Mouse (Mus musculus) limb, embryonic 15.5 days (tissue): ENCODE data around the gene Bud31. TPM values are rescaled to one million over a fixed set of nuclear protein-coding genes. Genes with fewer than 3 reads are reported as not detected.

ENCODE experiments used
- ATAC-seq: fragments of 200-750 bp; cut with Nextera tagmentation; 2 replicates; pipeline ENCODE4 v1.8.0; 2017; ENCODE audit warnings: low read depth, moderate TSS enrichment; ENCODE audit not compliant: insufficient number of reproducible peaks, low FRiP score, low TSS enrichment
- H3K27ac ChIP-seq: fragments of 300-500 bp; sonication (generic); 2 replicates; pipeline ENCODE4 v1.5.1; 2015; ENCODE audit warnings: moderate library complexity, mild to moderate bottlenecking, inconsistent platforms
- H3K27me3 ChIP-seq: fragments of 300-500 bp; sonication (generic); 2 replicates; pipeline ENCODE4 v1.6.1; 2015; ENCODE audit warnings: inconsistent platforms
- H3K36me3 ChIP-seq: fragments of 300-500 bp; sonication (generic); 2 replicates; pipeline ENCODE4 v1.6.1; 2015; ENCODE audit warnings: inconsistent platforms
- H3K4me1 ChIP-seq: fragments of 300-500 bp; sonication (generic); 2 replicates; pipeline ENCODE4 v1.6.1; 2015; ENCODE audit warnings: inconsistent platforms
- H3K4me2 ChIP-seq: fragments of 300-500 bp; sonication (generic); 2 replicates; pipeline ENCODE4 v1.6.1; 2015; ENCODE audit warnings: mild to moderate bottlenecking, inconsistent platforms
- H3K4me3 ChIP-seq: fragments of 300-500 bp; sonication (generic); 2 replicates; pipeline ENCODE4 v1.5.1; 2015; ENCODE audit warnings: mild to moderate bottlenecking, inconsistent platforms
- H3K9ac ChIP-seq: fragments of 300-500 bp; sonication (generic); 2 replicates; pipeline ENCODE4 v1.6.1; 2015; ENCODE audit warnings: inconsistent platforms
- H3K9me3 ChIP-seq: fragments of 300-500 bp; sonication (generic); 2 replicates; pipeline ENCODE4 v1.6.1; 2016; ENCODE audit warnings: inconsistent platforms
- WGBS: fragments of 180-500 bp; shearing (Covaris S2); methylation state at CpG from one replicate; pipeline ENCODE4 v1.1.7; 2015; 5-methylcytosine and 5-hydroxymethylcytosine counted together
- polyA plus RNA-seq: library from polyadenylated mRNA; unstranded; fragments of >200 nt; fragmentation: Nextera tagmentation; extraction: Ambion mirVana; gene quantifications from 2 replicates; pipeline ENCODE4 v1.2.1, GENCODE M21; 2015

The Bud31 gene
- polyA plus RNA-seq, 1 experiment from 2014 or later, result 184 TPM

DNA sequence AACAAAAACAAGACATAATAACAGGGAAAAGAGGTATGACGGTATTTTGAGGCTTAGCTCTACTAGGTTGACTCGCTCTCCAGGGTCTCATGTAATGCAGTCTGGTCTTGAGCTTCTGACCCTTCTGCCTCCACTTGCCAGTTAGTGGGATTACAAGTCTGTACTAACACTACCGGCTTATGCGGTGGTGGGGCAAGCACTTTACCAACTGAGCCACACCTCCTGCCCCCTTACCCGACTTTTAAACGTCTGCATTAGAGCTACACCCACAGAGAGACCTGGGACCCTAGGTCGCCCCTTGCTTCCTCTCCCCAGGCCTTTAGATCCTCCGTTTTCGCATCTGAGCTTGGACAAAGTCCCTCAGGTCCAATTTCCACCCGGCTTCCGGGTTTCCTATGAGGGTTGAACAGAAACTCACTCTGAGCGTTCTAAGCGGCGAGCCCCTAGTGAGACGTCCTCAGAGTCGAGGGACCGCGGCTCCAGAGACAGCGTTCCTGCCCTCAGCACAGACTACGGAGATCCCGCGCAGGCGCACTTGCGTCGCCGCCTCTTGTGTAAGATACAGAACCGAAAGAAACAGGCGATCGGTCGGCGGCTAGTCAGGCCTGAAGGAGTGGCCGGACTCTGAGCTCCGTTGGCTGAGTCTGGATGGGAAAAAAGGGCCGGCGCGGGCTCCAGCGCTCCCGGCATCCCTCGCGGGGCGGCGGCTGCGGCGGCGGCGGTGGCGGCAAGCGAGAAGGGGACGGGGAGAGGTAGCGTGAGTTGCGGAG, 26.6 kb downstream of the Bud31 start, which contains the start of the genes Ptcd1 and Cpsf4:
Ptcd1 (minus strand) TSS at position 573 of the 770 bp plus-strand sequence.
Cpsf4 (plus strand) TSS at position 678 of the 770 bp plus-strand sequence.
- H3K4me2 ChIP-seq, result peak within 1 kb of the TSS; percentile 82
- under 1% methylated on average over 50 of the region's 51 CpGs for WGBS
- peak within 1 kb of the TSS; percentile 81 for H3K27ac ChIP-seq
- H3K27me3 ChIP-seq, result no peaks in the 10 kb centered on the region
- peaks cover 25% of the 10 kb centered on the region for H3K4me1 ChIP-seq
- H3K9ac ChIP-seq, result peak within 1 kb of the TSS; percentile 97
- H3K9me3 ChIP-seq, result no peaks in the 10 kb centered on the region
- ATAC-seq, result peak; percentile 92
- peaks cover 43% of the 10 kb centered on the region for H3K36me3 ChIP-seq
- H3K4me3 ChIP-seq, result peak within 1 kb of the TSS; percentile 96

DNA sequence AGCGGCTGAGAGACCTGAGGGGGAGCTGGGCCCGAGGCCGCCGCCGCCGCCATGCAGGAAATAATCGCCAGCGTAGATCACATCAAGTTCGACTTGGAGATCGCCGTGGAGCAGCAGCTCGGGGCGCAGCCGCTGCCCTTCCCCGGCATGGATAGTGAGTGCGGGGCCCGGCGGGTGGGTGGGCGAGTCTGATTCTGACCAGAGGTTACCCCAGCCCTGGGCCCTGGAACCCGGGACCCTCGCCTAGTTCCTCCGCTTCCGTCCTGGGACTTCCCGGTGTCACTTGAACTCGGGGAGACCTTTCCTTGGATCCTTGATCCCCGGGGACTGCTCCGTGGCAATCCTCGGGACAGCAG, 27.1 kb downstream of the Bud31 start:
- H3K4me1 ChIP-seq, result peaks cover 25% of the 10 kb centered on the region
- peak overlapping the region; percentile 82 for H3K4me2 ChIP-seq
- ATAC-seq, result peak; percentile 27; the same call in 1 of the 2 replicates
- peak overlapping the region; percentile 96 for H3K4me3 ChIP-seq
- peak overlapping the region; percentile 81 for H3K27ac ChIP-seq
- H3K36me3 ChIP-seq, result peaks cover 43% of the 10 kb centered on the region
- H3K27me3 ChIP-seq, result no peaks in the 10 kb centered on the region
- peak overlapping the region; percentile 97 for H3K9ac ChIP-seq
- no peaks in the 10 kb centered on the region for H3K9me3 ChIP-seq
- under 1% methylated on average over 28 of the region's 28 CpGs for WGBS

DNA sequence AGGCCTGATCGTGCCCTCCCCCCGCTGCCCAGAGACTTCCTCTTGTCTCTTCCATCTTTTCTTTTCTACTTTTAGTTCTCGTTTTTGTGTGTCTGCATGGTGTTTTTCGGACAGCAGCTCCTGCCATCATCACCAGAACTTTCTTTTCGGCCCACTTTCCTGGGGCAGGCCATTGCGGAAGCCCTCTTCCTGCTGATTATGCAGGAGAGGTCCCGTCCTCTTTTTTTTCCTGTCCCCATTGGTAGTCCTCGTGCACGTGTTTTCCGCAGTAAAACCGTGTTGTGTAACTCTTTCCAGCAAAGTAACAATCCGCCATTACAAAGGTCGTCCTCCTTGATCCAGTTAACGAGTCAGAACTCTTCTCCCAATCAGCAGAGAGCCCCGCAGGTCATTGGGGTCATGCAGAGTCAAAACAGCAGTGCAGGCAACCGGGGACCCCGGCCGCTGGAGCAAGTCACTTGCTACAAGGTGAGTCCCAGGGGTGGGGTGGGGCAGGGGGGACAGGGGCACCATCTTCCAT, 38.4 kb downstream of the Bud31 start:
- WGBS, result 79% methylated on average over 18 of the region's 18 CpGs
- Histone ChIP-seq H3K27me3 (no peaks in the 10 kb centered on the region), H3K9ac (no peak overlapping the region), H3K36me3 (peaks cover 99% of the 10 kb centered on the region), H3K9me3 (no peaks in the 10 kb centered on the region), H3K4me1 (no peaks in the 10 kb centered on the region), H3K27ac (no peak overlapping the region), H3K4me3 (no peak overlapping the region), H3K4me2 (no peak overlapping the region)
- no peak for ATAC-seq

DNA sequence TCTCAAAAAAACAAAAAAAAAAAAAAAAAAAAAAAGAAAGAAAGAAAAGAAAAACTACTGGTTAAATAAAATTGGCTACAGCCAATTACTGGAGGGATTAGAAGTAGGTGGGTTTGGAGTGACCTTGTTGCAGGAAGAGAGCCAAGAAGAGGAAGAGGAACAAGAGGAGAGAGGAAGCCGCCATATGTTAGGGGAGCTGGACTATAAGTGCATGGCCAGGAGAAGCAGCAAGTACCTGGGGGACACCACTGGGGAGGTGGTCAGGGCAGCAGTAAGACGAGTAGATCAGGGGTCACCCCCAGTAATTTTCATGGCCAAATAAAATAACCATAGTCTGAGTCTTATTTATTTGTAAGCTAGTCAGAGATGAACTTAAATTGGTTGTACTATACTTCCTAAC, 45.1 kb downstream of the Bud31 start:
- ATAC-seq, result no peak
- no peak overlapping the region for H3K4me3 ChIP-seq
- no peak overlapping the region for H3K27ac ChIP-seq
- WGBS, result 80% methylated on average over 2 of the region's 2 CpGs
- H3K4me1 ChIP-seq, result peaks cover 8% of the 10 kb centered on the region
- no peaks in the 10 kb centered on the region for H3K27me3 ChIP-seq
- H3K9ac ChIP-seq, result no peak overlapping the region
- no peaks in the 10 kb centered on the region for H3K9me3 ChIP-seq
- no peak overlapping the region for H3K4me2 ChIP-seq
- H3K36me3 ChIP-seq, result peaks cover 78% of the 10 kb centered on the region

DNA sequence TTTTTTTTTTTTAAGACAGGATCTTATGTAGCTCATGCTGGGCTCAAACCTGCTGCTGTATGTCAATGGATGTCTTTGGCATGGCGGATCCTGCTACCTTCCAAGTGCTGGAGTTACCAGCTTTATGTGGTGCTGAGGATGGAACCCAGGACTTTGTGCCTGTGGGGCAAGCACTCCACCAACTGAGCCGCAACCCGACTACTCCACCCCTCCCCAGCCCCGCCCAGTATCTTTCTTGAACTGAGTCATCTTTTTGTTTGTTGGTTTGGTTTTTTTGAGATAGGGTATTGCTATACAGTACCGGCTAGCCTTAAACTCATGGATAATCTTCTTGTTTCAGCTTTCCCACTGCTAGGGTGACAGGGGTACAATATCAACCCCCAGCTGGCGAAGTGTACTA, 49.3 kb downstream of the Bud31 start:
- no peaks in the 10 kb centered on the region for H3K27me3 ChIP-seq
- H3K4me2 ChIP-seq, result no peak overlapping the region
- H3K4me3 ChIP-seq, result no peak overlapping the region
- H3K27ac ChIP-seq, result no peak overlapping the region
- no peaks in the 10 kb centered on the region for H3K9me3 ChIP-seq
- no peak overlapping the region for H3K9ac ChIP-seq
- H3K36me3 ChIP-seq, result peaks cover 45% of the 10 kb centered on the region
- 87% methylated on average over 6 of the region's 6 CpGs for WGBS
- ATAC-seq, result no peak
- H3K4me1 ChIP-seq, result peaks cover 18% of the 10 kb centered on the region

DNA sequence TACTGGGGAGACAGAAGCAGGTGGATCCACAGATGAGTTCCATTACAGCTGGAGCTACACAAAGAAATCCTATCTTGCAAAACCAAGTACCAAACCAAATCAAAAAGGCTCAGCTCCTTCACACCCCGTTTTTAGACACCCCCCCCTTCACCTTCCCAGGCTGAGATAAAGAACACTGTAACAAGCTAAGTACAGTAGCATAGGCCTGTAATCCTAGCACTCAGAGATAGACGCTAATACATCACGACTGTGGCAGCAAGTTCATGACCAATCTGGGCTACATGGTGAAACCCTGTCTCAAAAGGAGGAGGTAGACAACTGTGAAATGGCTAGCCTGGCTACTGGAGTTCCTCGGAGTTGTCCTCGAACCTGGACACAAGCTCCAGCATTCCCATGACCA, 50.2 kb downstream of the Bud31 start:
- Histone ChIP-seq H3K4me1 (peaks cover 18% of the 10 kb centered on the region), H3K9me3 (no peaks in the 10 kb centered on the region), H3K9ac (peak overlapping the region; percentile 82), H3K4me3 (peak overlapping the region; percentile 79), H3K36me3 (peaks cover 47% of the 10 kb centered on the region), H3K27me3 (no peaks in the 10 kb centered on the region), H3K27ac (no peak overlapping the region), H3K4me2 (peak overlapping the region; percentile 70)
- no peak for ATAC-seq
- 42% methylated on average over 5 of the region's 5 CpGs for WGBS

DNA sequence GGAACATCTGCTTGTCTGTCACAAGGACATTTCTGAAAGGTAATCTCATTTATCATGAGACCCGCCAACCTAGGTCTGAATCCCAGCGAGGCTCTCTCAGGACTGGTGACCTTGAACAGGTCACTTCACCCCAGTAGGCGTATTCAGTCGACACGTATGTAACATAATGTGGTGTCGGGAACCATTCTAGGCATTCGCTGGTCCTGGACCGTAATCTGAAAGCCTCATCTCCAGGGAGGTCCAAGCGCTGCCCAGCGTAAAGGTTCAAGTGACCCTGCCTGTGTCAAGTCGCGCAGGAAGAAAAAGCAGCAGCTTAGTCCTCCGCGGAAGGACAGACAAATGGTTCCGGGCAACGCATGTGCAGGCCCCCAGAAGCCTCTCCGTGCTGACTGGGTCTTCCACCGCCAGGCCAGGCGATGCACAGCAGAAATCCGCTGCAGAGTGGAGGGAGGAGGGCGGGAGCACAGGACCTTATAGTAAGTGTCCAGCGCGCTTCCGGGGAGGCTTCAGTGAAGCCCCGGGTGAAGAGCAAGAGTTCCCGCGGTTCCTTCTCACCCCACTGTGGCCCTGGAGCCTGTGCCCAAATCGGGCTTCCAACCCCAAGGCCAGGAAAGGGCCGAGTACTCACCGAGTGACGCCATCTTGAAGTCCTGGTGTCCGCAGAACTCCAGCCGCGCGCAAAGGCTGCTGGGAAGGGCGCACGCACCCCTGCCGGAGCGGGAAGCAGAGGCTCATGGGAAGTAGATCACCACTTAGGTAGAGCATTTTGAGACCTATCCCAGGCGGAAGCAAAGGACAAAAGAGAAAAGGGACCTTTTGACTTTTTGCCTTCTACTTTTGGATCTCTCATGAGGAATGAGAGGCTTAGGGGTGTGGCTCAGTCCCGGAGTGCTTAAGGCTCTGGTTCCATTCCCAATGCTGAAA, 51.0 kb downstream of the Bud31 start:
- peak overlapping the region; percentile 70 for H3K4me2 ChIP-seq
- H3K9me3 ChIP-seq, result no peaks in the 10 kb centered on the region
- H3K9ac ChIP-seq, result peak overlapping the region; percentile 82
- peaks cover 18% of the 10 kb centered on the region for H3K4me1 ChIP-seq
- peak overlapping the region; percentile 79 for H3K4me3 ChIP-seq
- H3K27me3 ChIP-seq, result no peaks in the 10 kb centered on the region
- H3K36me3 ChIP-seq, result peaks cover 47% of the 10 kb centered on the region
- under 1% methylated on average over 41 of the region's 41 CpGs for WGBS
- H3K27ac ChIP-seq, result peak overlapping the region; percentile 89
- peak; percentile 81 for ATAC-seq

DNA sequence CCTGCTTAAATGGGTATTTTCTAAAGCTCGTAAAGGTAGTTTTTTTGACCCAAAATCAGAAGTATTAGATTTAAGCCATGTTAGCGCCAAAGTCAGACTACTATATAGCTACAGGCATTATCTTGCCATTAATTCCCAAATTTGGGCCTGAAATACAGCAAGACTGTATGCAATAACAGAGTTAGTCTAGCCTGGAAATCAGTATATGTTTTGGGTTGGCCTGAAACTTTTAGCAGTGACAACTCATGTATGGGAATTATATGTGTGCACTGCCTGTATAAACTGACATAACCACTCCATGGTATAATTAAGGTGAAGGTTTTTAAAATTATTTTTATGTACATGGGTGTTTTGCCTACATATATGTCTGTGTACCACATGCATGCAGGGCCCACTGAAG, 51.8 kb downstream of the Bud31 start, which contains the start of gene Atp5j2:
Atp5j2 (minus strand) TSS at position 101 of the 400 bp plus-strand sequence.
- Histone ChIP-seq H3K27me3 (no peaks in the 10 kb centered on the region), H3K4me1 (peaks cover 18% of the 10 kb centered on the region), H3K4me2 (peak within 1 kb of the TSS; percentile 70), H3K9me3 (no peaks in the 10 kb centered on the region), H3K9ac (peak within 1 kb of the TSS; percentile 82), H3K27ac (peak within 1 kb of the TSS; percentile 89), H3K36me3 (peaks cover 44% of the 10 kb centered on the region), H3K4me3 (peak within 1 kb of the TSS; percentile 79)
- 90% methylated on average over 2 of the region's 2 CpGs for WGBS
- no peak for ATAC-seq

Other genes with a start within 250 kb of the Bud31 start
- gene Smurf1, start 174.5 kb upstream of the Bud31 start, polyA plus RNA-seq, result 16.3 and 18.3 TPM in 2 replicates
- gene Gm4871, start 107.6 kb upstream of the Bud31 start, polyA plus RNA-seq, result not detected in 2 replicates
- gene 1700018F24Rik, start 97.4 kb upstream of the Bud31 start, polyA plus RNA-seq, result not detected in 2 replicates
- 143 and 147 TPM in 2 replicates for gene Arpc1a, start 56.5 kb upstream of the Bud31 start, polyA plus RNA-seq
- gene Kpna7, start 56.3 kb upstream of the Bud31 start, polyA plus RNA-seq, result not detected in 2 replicates
- gene Arpc1b, start 26.1 kb upstream of the Bud31 start, polyA plus RNA-seq, result 389 and 480 TPM in 2 replicates
- 89.2 and 95.1 TPM in 2 replicates for gene Pdap1, start 124 bp upstream of the Bud31 start, polyA plus RNA-seq
- 17.2 TPM in 2 replicates for gene Ptcd1, start 26.7 kb downstream of the Bud31 start, polyA plus RNA-seq
- gene Cpsf4, start 26.9 kb downstream of the Bud31 start, polyA plus RNA-seq, result 40.7 and 40.8 TPM in 2 replicates
- gene Atp5j2, start 51.7 kb downstream of the Bud31 start, polyA plus RNA-seq, result 590 and 623 TPM in 2 replicates
- 11.1 and 11.7 TPM in 2 replicates for gene Zkscan14, start 61.5 kb downstream of the Bud31 start, polyA plus RNA-seq
- gene Zkscan5, start 64.2 kb downstream of the Bud31 start, polyA plus RNA-seq, result 13.3 and 13.6 TPM in 2 replicates
- gene Zfp655, start 91.4 kb downstream of the Bud31 start, polyA plus RNA-seq, result 32.3 and 33.2 TPM in 2 replicates
- 0.25 and 0.92 TPM in 2 replicates for gene Zscan25, start 140.1 kb downstream of the Bud31 start, polyA plus RNA-seq
- gene Cyp3a57, start 204.9 kb downstream of the Bud31 start, polyA plus RNA-seq, result not detected in 2 replicates